Mouse (Mus musculus) cerebellum, postnatal 36 days (tissue): ENCODE measurements around the gene Pigp.

ENCODE experiments used
- DNase-seq, 2 experiments: peaks; one replicate each; pipeline ENCODE4 v3.0.0; 2021 to 2022; ENCODE audit warnings: mixed read lengths in 2 of 2

The Pigp gene

GRCm38 (mm10) chr16:94314626-94315025, 57.0 kb downstream of the Pigp start:
- DNase-seq = no peak

GRCm38 (mm10) chr16:94313229-94314030, 58.2 kb downstream of the Pigp start, which contains the start of gene Hlcs:
Hlcs (minus strand) TSS chr16:94313571.
- DNase-seq = peak; percentile 98 to 99

GRCm38 (mm10) chr16:94312663-94313228, 58.9 kb downstream of the Pigp start:
- peak; percentile 91 for DNase-seq

DNA sequence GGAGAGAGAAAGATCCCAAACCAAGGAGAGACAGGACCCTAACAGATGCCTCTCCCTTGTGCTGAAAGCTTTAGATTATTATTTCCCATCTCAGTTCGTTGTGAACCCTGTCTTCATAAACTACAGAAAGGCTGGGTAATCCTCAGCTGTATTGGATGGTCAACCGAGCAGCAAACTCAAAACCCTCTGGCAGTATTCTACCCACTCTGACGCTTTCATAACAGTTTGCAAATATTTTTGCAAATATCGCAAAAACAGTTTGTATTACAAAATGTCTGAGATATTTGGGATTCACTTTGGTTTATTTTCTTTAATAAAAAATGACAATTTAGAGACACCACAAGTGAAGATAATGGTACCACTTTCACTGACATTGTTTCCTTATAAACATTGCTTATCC, 59.7 kb downstream of the Pigp start:
- no peak for DNase-seq

DNA sequence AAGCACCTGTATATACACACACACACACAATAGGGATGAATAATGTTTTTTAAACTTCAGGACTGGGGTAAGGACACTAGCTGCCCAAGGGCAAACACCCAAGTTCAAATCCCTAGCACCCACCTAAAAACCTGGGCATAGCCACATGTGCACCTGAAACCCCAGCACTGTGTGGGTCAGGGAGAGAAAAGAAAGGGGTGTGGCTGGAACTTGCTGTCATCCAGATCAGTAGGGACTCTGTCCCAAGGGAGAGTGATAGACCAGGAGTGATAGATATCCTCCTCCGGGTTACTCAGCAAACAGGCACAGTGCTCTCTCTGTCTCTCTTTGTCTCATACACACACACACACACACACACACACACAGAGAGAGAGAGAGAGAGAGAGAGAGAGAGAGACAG, 60.2 kb downstream of the Pigp start:
- no peak for DNase-seq

DNA sequence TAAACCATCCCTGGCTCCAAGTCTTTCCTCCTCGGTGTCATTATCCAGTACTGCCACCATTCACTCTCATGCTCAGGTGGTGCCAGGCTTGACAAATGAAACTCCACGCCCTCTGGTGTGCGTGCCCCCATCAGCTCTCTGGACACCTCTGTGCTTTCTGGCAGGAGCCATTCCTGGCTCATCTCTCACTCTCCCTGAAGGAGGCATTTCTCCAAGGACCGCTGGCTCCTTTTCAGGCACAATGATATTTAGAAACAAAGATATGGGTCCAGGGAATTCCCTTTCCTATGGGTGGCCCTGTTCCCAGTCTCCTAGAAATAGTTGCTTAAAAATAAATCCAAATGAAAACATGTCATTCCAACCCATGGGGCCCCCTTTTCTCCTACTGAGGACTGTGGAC, 62.6 kb downstream of the Pigp start:
- no peak for DNase-seq
